Mouse (Mus musculus) left cerebral cortex, adult 18-20 months (tissue): ENCODE measurements at regions not wholly inside any gene's neighbourhood (a gene's known extent, or its start where the extent isn't known, plus 50 kb on each side); places are given as distances from the start of the nearest gene placed in this dataset.

Experiments used
- DNase-seq, 2 experiments: peaks; one replicate each; pipeline ENCODE4 v3.0.0; 2021 to 2022; ENCODE audit warnings: low spot score in 2 of 2, mixed read lengths in 1 of 2

DNA sequence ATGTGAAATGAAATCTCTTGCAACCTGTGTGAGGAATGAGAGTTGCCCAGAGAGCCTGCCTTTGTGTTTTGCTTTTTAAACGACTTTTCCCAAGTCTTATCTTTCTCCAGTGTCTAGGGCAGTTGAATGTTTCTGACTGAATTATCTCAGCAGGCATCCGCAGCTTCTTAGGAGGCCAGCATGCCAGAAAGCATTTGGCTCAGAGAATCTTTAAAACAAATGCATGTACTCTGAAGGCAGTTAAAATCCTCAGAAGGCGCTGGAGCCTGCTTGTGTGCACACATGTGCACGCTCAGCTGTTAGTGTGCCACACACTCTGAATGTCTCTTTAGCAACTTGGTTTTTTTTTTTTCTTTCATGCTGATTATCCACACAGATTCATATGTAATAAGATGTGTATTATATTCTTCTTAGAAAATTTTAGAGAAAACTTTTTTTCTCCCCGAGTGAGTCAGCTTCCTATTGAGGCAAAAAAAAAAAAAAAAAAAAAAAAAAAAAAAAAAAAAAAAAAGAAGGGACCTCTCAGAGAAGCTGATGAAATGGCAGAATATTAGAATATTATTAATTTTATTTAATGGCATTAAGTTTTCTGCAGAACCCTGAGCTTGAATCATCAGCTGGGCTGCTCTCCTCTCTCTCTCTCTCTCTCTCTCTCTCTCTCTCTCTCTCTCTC lies 201.9 kb downstream of the Tmem38b start:
- peak in 1 of 2 experiments; percentile 7 for DNase-seq

DNA sequence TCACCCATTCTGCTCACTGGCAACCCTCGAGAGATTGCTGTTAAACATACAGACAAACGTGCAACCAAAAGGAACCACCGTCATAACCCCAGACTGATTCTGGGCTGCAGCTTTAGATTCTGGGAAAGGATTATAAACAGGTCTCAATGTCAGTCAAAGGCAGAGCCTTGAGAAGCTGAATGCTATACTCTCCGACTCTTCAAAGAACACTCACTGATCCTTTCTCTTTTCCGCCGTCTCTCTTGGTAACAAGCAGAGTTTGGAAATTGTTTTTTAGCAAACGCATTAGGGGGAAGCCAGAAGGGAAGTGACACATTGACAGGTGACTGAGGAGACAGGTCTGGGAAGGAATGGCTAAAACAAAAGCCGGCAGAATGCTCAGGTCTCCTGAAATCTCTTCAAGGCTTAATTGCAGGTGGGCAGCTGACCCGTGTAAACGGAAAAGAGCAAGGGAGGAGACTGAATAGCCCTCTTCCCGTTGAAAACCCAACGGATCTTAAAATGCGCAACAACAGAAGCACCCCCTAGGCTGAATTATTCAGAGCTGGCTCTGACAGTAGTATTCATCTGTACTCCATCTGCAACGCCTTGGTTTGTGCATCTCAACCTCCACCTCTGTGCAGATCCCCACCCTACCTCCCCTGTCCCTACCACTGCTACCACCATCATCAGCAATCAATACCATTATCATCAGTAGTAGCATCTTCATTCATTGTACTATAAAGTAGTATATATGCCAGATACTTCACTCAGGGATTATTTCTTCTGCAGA lies 219.6 kb downstream of the Tmem38b start:
- no peak for DNase-seq

DNA sequence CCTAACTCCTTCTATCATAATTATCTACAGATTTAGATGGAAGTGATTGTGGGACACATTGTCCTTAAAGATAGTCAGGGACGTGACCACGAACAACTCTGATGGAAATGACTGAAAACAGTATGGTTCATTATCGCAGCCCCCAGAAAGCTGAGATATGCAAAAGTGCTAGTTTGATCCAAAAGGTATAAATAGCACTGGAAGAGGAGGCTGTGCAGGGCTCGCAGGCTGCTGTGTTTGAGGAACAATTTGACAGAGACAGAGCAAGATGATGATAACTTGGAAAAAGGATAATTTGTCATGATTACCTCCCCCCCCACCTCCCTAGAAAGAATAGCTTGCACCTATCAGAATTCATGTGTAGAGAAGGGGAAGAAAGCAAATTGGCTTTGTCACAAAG lies 238.5 kb downstream of the Tmem38b start:
- DNase-seq = peak; percentile 10 to 39

- DNase-seq = no peak
Measured at GRCm38 (mm10) chr4:54071951-54072350, 246.1 kb downstream of the Tmem38b start.

DNA sequence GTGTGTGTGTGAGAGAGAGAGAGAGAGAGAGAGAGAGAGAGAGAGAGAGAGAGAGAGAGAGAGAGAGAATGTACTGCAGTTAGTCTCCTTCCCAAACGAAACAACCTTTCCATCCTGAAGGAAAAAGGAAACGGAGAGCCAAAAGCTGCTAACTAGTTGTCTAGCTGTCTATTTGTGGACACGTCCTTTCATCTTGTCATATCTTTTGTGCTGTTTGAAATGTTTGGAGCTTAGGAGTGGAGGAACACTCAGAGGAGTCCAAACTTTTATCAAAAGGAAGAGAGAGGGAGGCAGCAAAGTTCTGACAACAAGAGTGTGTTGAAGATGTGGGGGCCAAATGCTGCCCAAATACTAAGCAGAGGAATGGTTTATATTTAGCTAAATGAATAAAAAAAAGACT lies 246.6 kb downstream of the Tmem38b start:
- no peak for DNase-seq

DNA sequence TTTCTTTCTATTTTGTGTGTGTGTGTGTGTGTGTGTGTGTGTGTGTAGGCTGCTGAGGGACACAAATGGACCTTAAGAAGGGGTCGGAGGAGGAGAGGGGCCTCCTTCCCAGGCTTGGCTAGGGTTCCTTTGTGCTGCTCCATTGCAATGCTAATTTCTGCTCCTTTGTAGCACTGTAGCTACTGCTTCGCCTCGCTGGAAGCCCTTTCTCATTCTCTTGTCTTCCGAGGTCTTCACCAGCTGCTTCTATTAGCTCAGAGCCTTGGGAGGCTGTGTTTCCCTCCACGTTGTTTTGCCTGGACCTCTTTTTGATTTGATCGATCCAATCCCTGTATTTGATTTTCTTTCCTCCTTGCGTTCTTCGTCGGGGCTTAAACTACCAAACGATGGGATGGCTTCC lies 247.1 kb downstream of the Tmem38b start:
- DNase-seq = no peak

DNA sequence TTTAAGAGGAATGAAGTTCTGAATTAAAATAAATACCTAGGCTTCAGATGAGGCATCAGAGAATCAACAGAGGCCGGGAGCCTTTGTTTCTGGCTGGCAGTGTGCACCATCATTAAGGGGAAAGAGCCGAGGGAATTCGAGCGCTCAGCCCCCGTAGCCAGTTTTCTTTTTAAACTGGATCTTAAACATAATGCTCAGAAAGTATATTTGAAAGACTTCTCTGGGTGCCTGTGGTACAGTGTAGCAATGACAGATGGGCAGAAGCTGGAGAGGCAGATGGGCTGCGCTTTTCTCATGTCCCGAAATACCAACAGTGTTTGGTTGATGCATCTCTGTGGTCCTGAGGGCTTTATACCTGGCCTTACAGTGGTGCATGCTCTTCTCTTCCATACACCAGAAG lies 247.6 kb downstream of the Tmem38b start:
- peak; percentile 19 to 53 for DNase-seq

- no peak for DNase-seq
Measured at GRCm38 (mm10) chr4:54074226-54074625, 248.4 kb downstream of the Tmem38b start.

GRCm38 (mm10) chr4:54080526-54080925 lies 254.7 kb downstream of the Tmem38b start:
- DNase-seq = no peak

DNA sequence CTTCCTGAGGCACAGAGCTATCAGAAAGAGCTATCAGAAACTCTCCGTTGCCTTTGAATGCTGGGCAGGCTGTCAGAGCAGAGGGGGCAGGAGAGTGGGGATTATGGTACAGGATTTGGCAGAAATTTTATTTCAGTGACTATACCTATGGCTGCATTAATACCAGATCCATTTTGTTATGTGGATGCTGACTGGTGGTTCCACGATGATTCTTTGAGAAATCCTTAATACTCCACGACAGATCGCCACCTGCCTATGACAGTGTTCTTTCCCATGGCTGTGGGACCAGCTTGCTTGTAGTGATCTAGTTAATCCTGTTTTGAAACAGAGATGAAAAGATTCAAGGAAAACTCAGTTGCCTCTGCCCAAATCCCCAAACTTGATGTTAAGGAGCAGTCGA lies 255.6 kb downstream of the Tmem38b start:
- no peak for DNase-seq

GRCm38 (mm10) chr4:54084747-54085146 lies 258.9 kb downstream of the Tmem38b start:
- no peak for DNase-seq

- DNase-seq = no peak
Measured at GRCm38 (mm10) chr4:54094285-54094997, 268.6 kb downstream of the Tmem38b start.

DNA sequence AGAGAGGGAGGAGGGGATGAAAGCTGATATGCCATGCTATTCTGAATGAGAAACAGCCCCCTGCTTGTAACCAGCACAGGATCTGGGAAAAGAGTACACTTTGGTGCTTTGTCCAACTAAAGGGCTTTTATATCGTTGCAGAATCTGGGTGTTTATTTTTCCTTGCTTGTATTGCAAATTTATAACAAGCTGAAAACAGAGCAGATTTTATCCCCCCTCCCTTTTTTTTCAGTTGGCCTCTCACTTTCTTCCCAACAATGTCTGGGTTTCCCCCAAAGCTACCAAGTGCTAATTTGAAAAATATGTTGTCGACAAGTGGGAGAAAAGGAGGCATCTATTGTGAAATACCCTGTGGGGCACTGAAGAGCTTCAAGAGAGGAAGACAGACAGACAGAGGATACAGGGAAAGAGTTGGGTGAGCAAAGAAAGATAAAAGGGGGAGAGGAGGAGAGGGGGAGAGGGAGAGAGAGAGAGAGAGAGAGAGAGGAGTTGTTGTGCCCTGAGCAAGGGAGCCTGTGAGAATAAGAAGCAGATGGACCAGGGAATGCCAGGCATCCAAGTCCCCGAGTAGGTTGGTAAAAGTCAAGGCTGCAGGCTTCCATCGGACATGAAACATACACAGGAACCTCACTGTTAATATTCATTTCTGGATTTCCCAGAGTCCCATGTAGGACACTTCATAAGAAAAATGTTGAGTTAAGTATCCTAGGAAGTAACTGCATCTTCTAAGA lies 269.5 kb downstream of the Tmem38b start:
- no peak for DNase-seq

DNA sequence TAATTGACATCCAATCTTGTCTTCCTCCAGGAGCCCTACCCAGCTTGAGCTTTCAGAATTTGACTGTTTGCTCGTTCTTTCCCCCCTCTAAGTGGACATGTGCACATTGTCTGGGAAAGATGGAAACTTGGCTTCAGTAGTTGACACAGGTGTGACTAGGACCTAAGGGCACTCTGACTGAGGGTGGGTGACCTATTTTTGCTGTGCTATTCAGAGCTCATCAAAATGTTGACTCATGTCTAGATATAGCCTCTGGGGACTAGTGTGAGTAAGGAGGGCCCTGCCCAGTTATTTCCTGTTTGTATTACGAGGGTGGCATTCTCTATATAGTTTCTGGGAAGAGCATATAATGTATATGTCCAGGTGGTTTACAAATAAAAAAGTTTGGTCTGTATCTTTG lies 271.7 kb downstream of the Tmem38b start:
- DNase-seq = no peak

DNA sequence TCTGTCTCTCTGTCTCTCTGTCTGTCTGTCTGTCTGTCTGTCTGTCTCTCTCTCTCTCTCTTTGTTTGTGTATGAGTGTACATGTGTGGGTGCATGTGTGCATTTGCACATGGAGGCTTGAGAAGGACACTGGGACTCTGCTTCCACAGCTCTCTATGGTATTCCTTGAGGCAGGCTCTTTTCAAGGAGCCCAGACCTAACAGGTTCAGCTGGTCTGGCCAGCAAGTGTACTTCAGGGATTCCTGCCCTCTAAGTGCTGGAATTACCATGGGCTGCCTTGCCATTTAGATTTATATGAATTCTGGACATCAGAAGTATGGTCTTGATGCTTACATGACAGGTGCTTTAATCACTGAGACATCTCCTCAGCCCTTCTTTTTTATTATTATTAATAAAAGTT lies 274.4 kb downstream of the Tmem38b start:
- no peak for DNase-seq

- no peak for DNase-seq
Measured at GRCm38 (mm10) chr4:54106976-54107375, 281.1 kb downstream of the Tmem38b start.

GRCm38 (mm10) chr4:54116310-54116709 lies 290.5 kb downstream of the Tmem38b start:
- DNase-seq = no peak

GRCm38 (mm10) chr4:54118179-54118846 lies 292.5 kb downstream of the Tmem38b start:
- DNase-seq = peak in 1 of 2 experiments; percentile 5

DNA sequence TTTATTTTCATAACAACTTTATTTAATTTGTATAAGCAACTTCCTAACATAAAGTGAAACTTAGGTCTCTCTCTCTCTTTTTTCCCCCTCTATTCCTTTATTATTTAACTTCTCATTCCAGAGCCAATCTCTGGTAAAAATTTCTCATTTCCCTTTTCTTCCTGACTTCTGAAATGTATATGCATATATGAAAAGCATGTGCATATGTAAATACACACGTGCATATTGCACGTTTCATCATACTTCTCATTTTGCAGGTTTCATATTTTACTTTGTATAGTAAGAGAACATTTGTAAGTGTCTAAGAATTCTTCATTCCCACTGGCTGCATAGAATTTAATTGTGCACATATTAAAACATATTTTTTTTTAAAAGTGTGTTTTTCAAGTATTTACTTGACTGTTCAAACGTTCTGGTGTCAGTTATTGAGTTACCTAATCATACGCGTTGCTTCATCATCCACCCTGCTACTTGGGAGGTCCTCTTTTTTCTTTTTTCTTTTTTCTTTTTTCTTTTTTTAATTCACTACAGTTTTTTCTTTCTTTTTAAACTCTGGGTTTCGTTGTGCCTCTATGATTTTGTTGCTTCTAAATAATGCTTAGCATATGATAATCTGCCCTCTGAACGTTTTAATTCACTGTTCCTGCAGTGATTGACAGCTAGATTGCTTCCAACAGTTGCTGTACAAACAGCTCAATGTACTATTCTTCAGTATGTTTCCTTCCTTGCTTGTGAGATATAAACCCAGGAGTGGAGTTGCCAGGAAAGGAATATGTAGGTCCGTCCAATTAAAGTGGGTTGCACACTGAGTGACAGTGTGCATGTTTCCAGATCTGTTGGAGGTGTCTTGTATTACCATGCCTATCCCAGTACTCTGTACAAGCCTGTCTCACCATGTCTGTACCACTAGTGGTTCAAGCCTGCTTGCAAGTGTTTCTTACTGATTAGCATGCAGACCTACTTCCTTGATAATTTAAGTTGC lies 303.2 kb downstream of the Tmem38b start:
- no peak for DNase-seq

GRCm38 (mm10) chr4:54156146-54156545 lies 330.3 kb downstream of the Tmem38b start:
- DNase-seq = no peak
